Mouse (Mus musculus) right cerebral cortex, adult 2 months (tissue): ENCODE measurements around the gene Nlrp6.
"Not testable (repeated sequence)": the region's sequence is repeated elsewhere in the genome, so short reads cannot be mapped to it uniquely, and the experiment has no call there.

Source experiments
- DNase-seq, 2 experiments: peaks; one replicate each; pipeline ENCODE4 v3.0.0; 2021 to 2022; ENCODE audit warnings: low spot score in 2 of 2

Nlrp6 gene

DNA sequence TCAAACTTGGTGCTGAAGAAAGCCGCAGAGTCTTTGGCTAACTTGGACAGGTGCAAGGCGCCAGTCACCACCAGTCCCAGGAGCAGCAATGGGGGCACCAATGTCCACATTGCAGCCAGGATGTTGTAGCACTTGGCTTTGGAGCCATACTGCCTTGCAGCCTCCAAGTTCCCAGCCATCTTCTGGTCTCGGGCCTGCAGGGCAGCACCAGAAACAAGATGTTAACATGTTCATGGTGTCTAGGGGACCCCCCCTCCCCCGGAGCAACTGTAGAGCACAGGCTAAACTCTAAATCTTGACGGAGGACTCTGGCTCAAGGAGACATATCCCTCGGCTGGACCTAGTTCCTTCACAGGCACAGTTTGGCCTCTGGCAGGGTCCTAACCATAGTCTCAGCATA, 28.6 kb downstream of the Nlrp6 start:
- DNase-seq, result no peak

DNA sequence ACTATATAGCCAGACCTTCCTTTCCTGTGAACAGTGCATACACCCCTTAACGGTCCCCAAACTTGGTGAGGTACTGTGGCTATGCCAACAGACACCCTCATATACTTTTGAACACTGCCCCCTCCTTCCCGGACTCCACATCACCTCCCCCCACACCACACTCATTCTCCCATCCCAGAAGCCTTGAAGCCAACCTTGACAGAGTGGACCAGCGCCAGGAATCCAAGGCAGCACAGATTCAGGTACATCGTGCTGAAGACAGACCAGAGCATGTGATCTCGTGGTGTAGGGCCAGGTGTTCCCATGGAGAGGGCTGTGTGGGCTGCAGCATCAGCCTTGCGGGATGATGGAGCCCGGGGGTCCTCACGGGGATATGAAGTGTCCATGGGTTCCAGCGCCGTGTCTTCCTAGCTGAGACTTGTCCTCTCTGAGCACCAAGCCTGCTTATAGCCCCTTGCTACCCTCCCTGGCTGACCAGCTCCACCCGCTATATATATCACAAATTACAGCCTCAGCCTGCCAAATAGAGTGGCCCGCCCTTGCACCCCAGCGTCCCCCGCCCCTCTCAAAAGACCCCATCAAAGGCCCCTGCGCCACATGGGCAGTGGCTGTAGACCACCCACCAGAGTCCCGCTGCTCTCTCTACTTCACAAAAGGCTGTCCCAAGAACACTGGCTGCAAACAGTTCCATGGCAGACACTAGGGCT, 29.3 kb downstream of the Nlrp6 start, which contains the start of gene Ifitm5:
Gene Ifitm5, minus strand, starts transcription at position 468 of the 707 bp plus-strand sequence.
- DNase-seq, result no peak

DNA sequence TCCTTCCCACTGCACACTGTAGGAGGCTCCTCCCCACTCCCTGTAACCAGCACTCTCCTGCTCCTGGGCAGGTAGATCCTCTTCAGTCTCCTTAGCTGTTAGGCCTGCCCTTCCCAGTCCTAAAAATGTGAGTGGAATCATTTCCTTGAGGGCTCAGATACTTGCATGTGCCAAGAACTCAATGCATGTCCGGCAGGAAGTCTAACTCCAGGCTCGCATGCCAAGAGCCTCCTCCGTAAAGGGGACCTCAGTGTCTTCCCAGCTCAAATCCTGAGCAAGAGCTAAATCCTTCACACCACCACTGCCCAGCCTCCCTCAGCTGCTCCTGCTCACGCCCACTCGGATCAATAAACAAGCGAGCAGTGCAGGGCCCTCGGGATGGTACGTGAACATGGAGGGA, 30.3 kb downstream of the Nlrp6 start:
- DNase-seq, result no peak

DNA sequence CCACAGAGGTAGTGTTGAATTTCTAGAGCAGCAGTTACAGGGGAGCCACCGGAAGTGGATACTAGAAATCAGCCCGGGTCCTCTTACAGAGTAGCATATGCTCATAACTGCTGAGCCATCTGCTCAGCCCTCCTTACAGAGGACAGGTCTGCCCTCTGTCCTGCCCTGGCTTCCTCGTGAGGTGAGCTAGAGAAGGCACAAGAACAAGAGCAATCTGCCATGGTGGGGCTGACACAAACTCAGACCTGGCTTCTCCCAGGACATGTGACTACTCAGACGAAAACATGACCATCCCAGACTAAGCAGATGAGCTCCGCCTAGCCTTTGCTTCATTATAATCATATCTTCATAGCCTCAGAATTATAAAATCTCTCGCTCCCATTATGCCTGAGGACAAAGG, 31.1 kb downstream of the Nlrp6 start:
- no peak for DNase-seq

DNA sequence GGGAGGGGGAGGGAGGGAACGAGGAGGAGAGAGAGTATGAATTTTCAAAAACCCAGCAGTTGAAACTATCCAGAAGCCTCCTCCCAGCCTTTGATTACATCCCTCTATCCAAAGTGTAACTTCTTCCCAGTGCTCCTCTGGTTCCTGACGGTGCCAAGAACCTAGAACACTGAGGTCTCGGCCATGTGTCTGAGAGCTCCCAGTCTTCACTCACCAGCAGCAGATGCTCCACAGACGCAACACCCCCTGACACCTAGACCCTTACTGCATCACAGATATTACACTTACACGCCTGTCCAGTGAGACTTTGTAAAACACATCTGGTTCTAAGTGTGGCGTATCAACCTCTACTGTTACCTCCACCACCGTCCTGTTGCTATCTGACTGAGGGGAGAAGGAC, 31.7 kb downstream of the Nlrp6 start:
- DNase-seq, result no peak

DNA sequence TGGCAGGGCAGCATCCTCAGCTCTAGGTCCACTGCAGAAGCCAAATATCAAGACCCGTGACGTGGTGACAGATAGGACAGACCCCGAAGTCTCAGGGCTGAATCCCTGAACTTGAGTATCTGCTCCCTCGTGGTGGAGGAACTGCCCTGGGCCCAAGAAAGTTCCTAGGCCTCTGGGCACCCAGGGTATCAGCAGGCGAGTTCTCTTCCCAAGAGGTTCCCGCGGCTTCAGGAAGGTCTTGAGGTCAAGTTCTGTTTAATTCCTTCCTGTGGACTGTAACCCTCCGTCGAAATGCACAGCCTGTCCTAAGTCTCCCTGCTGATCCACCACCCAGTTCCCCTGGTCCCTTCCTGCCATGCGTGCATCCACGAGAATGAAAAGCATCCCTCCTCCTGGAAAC, 32.4 kb downstream of the Nlrp6 start:
- no peak for DNase-seq

DNA sequence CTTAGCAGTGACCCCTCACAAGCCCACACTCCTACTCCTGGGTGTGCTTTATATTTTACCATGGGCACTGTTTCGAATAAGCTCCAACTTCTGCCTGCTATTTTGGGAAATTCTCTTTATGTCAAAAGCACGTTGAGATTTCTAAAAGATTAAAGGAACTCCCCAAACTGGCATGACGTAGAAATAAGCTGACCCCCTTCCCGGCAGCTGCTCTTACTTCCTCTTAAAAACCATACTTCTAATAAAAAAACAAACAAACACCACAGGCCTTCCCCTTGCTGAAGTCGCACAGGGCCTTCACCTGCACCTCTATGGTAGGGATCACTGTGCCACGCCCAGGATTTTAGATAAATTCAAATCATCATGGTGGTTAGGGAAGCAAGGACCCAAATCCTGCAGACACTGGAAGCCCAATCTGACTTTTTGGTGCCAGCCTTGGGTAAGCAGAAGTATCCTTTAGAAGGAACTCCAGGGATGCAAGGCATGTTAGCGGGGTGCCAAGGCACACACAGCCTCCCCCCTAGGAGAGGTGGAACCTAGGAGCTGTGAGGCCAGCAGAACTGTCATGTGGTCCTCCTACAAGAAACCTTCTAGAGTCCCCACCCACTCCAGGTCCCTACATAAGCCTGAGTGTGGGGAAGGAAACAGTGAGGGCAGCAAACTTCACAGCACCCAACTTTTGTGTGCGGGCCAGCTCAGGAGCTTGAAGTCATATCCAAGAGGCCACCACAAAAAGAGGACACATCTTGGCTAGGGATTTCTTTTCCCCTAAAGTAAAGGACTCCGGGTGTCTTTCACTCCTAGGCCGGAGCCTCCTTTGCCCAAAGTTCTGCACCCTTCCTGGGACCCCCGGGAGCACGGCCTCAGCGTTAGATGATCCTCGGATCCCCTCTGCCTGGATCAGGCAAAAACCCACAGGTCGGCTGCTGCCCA, 33.4 kb downstream of the Nlrp6 start:
- no peak for DNase-seq

DNA sequence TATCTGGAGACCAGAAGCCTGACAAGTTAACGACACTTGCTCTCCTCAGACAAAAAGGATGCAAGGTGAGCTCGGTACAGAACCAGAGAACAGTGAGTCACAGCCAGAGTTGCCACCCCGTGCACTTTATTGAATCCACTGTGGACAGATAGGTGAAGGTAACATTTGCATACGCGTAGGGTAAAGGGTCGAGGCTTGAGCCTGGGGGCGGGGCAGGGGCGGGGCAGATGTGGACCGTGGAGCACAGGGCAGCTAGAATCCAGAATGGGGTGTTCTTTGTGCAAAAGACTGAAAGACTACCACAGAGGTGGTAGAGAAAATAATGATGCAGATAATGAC, 34.0 kb downstream of the Nlrp6 start:
- DNase-seq, result no peak

DNA sequence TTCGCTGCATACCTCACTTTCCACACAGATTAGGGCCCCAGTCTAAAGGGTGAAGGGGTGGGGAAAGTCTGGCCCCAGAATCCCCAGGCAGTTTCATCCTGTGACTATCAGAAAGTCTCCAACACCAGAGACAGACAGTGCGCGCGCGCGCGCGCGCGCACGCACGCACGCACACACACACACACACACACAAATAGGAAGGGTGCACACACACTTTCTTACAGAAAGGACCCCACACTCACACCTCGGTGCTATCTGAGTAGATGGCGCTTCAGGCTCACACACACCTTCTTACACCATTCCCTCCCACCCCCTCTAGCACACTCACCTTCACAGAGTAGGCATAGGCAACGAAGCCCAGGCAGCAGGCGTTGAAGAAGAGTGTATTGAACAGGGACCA, 34.6 kb downstream of the Nlrp6 start:
- no peak for DNase-seq

DNA sequence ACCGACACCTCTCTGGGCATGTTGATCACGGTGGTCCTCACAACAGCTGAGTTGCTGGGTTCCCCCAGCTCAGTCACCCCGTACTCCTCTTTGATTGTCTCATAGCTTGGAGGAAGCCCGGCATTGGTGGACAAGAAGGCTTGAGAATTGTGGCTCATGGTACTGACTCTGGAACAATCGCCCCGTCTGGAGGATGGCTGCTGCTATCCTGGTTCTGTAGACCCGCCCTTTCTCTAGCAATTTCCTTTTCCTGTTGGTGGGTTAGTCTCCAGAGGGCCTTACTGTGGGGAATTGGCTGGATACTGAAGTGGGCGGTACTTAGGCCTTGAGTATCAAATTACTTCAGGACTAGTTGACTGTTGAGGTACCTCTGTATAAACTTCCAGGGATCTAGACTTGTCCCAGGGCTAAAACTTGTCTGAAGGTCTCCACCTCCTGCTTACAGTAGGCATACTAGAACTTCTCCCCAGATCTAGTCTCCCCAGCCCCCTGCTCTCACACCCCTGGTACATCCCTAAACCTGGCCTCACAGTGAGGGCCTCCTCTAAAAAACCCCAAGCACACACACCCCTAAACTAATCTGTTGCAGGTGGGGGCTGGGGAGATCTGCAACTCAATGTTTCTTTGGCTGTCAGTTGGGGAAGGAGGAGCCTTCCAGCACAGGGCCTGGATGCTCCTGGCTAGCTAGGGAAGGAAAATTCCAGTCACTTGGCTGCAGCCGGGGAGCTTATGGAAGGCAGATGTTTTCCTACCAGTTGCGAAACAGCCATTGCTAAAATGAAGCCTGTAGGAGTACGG, 35.3 kb downstream of the Nlrp6 start, which contains the start of the genes Gm45717 and Ifitm2:
Gene Gm45717, minus strand, starts transcription at position 180 of the 798 bp plus-strand sequence.
Gene Ifitm2, minus strand, starts transcription at position 230 of the 798 bp plus-strand sequence.
- DNase-seq, result peak; percentile 35 to 47

DNA sequence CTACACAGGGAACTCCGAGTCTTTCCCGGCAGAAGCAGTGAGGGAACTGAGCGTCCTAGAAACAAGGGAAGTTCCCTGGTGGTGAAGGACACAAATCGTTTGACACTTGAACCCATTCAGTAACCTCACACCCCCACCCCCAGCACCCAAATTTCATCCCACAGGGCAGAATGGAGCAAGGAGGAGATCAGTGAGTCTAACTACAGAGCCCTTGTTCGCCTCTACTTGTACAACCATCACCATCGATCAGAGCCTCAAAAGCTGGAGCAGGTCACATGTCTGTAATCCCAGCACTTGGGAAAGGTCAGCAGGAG, 35.8 kb downstream of the Nlrp6 start:
- no peak for DNase-seq

DNA sequence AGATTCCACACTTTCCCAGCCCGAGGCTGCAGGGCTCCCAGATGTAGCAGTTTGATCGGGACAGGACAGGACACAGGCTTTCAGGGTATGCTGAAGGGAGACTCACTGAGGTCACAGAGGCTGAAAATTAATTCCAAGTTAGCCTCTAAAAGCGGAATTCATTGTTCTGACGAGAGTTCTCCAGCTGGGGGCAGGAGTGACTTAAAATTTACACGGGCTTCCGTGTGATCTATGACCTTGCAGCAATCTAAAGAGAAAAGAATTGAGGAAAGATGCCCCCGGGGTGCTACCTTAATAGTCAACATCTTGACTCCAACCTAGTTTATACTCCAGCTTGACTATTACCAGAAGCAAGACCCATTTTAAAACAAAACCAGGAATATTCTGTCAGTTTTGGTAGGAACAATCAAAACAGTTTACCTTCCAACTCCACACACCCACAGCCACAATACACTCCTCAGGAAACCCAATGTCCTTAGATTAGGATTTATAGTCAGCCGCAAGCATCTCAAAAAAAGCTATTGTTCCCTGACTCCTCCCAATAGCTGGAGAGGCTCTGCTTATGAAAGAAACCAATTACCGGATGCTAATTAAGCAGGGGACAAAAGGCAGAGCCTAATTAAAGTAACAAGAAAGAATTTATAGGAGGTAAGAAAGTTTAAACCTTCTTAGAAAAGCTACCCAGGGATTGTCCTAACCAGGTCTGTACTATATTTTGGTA, 38.6 kb downstream of the Nlrp6 start:
- DNase-seq, result peak; percentile 27 to 43

DNA sequence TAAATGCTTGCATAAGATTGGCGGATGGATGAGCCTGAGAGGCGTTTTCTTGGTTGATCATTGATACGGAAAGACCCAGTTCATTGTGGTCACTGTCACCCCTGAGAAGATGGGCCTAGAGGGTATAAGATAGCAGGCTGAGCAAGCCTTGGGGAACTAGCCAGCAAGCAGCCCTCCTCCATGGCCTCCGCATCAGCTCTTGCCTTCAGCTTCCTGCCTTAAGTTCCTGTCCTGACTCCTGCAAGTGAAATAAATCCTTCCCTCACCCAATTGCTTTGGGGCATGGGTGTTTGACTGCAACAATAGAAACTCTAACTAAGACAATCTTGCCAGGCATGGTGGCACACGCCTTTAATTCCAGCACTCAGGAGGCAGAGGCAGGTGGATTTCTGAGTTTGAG, 39.3 kb downstream of the Nlrp6 start:
- no peak for DNase-seq

DNA sequence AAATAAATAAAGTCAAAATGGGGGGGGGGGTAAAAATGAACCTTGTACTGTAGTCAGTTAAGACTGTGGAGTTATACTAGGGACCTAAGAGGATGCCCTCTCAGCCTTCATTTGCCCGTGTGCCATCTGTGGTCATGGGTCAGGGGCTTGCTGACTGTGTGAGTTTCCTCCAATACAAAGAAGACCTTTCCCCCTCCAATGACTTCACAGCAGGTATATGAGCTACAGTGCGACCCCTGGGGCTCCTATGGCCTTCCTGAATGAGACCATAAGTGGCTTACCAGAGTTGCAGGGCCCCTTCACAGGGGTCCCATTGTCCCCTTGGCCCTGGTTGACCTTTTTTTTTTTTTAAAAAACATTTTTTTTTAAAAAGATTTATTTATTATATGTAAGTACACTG, 40.7 kb downstream of the Nlrp6 start:
- DNase-seq, result no peak

DNA sequence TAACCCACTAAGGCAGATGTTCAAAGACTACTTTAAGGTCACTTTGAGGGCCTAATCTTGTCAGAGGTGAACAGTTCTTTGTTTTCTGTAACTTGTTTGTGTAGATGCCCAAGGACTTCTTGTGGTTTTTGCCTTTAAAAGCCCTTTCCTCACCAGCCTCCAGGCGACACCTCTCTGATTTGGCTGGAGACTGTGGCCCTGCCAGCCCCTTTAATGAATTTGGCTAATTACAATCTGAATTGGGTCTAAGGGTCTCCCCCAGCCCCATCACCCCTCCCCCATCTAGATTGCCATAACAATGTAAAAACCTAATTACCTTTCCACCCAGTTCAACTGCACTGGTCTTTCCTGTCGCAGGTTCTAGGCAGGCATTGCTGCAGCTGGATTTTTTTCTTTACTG, 42.0 kb downstream of the Nlrp6 start:
- no peak for DNase-seq

DNA sequence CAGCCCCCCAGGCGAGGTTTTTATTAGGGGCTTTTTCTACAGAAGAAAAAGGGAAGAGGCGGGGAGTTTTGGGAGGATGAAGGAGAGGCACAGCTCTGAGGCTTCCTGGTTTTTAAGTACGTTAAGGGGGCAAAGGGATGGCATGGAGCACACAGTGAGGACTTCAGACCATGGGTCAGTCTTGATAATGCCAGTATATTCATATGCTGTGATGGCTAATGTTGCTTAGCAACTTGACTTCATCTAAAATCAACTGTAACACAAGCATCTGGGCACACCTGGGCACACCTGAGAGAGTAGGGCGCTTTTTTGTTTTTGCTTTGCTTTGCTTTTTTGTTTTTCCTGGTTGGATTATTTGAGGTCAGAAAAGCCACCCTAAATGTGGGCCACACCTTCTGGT, 46.2 kb downstream of the Nlrp6 start, which contains the start of gene Ifitm1:
Gene Ifitm1, plus strand, starts transcription at position 301 of the 400 bp plus-strand sequence.
- no peak for DNase-seq

DNA sequence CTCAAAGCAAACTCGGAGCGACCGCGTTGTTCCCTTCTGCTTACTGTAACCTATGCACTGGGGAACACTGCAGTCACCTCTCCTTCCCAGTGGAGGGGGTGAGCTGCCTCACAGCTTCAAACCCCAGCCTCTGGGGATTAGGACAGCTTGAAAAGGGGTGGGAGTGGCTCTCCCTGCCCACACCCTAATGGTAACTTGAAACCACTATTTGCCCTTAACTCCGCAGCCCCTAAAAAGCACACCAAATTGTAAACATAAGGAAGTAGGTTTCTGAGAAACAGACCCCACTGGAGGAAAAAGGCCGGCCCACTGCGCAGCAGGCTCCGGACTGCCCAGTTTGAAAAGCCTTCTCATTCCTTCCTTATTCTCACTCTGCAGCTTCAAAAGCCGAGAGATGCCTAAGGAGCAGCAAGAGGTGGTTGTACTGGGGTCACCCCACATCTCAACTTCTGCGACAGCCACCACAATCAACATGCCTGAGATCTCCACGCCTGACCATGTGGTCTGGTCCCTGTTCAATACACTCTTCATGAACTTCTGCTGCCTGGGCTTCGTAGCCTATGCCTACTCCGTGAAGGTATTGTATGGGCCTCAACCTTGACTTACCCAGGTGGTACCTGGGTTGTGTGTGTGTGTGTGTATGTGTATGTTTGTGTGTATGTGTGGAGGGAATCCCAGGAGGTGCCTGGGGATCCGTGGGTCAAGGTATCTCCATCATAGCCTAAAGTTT, 47.3 kb downstream of the Nlrp6 start:
- DNase-seq, result no peak

DNA sequence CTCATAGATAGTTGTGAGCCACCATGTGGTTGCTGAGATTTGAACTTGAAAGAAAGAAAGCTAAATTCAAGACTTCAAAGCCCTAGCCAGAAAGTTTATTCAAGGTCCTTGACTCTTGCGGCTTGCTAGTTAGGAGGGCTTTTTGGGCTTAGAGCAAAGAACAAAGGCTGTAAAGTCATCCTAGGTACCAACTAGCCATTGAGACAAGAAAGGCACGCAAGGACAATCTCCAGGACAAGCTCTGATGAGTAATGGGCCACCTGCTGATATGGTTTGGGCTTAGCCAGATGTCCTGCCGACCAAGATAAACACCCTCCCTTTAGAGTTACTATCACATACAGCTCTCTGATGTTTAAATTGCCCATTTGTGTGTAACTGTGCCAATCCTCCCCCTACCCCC, 48.0 kb downstream of the Nlrp6 start:
- DNase-seq, result not testable (repeated sequence)

DNA sequence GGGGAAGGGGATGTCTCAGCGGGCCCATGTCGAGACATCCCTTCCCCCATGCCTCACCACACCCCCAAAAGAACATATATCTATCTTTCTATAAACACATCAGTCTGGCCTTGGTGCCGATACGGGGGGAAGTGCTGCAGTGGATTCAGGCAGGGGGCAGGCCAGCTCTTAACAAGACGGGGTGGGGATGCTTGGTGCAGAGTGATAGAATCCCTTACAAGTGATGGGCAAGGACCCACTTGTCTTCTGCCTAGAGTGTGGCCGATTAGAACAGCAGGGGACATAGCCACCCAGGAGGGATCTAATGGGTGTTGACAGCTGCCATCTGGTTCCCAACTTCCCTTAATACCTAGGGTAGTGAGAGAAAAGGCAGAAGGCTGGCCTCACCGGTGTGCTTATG, 50.2 kb downstream of the Nlrp6 start:
- DNase-seq, result no peak

DNA sequence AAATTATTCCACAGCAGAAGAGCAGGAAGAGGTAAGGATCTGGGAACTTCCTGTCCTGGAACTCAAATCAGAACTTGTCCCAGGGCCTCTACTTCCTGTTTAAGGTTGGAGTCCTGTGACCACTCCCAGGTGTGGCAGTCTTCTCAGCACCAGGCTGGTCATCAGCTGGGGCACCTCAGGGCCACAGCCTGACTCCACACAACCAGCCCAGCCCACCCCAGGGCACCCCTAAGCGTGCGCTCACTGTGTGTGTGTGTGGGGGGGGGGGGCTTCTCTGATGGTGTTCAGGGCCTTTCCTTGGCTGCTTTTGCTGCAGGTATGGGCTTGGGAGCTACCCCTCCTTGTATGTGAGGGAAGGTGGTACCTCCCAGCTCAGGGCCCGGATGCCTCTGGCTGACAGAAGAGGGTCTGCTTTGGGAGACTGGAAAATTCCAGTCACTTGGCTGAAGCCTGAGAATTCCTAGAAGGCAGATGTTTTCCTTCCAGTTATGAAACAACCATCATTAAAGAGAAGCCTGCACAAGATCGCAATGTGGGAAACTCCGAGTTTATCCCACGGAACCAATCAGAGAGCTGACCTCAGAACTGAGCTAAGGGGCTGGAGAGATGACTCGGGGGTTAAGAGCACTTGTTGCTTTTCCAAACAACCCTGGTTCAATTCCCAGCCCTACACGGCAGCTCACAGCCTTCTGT, 50.9 kb downstream of the Nlrp6 start:
- no peak for DNase-seq
